Comparison of ENCODE assay signal across 13 mouse cellular contexts in genomic region chr9:16283033-16283432, GRCm38 (mm10).
"Had no signal": no experiment of that assay in that cellular context is flagged by ENCODE, and none has a peak within 500 bp of the region (broad histone marks: within the 10 kb centered on the region; RNA-seq: fewer than 3 reads in every experiment).

No protein-coding gene starts in this region.

- DNase-seq: kidney, adult 9 months; kidney, postnatal 14 days; kidney, postnatal 4 days; liver, embryonic 13.5 days; lung, embryonic 14.5 days; right cerebral cortex, postnatal 4 days; thymus, postnatal 25 days had no signal

- ATAC-seq: lung, postnatal 0 days; midbrain, embryonic 13.5 days; midbrain, embryonic 16.5 days had no signal

- H3K4me3 ChIP-seq: liver, embryonic 13.5 days; megakaryocyte, embryonic 14.5 days; midbrain, embryonic 10.5 days; midbrain, embryonic 13.5 days had no signal

- H3K4me1 ChIP-seq: liver, embryonic 13.5 days; midbrain, embryonic 10.5 days; midbrain, embryonic 13.5 days had no signal

- H3K36me3 ChIP-seq: liver, embryonic 13.5 days; midbrain, embryonic 10.5 days; midbrain, embryonic 13.5 days had no signal

- H3K4me2 ChIP-seq: liver, embryonic 13.5 days; lung, embryonic 14.5 days; midbrain, embryonic 13.5 days had no signal

- H3K27me3 ChIP-seq: liver, embryonic 13.5 days; megakaryocyte, embryonic 14.5 days; midbrain, embryonic 13.5 days had no signal

- H3K27ac ChIP-seq: liver, embryonic 13.5 days; midbrain, embryonic 10.5 days; midbrain, embryonic 13.5 days; stomach, postnatal 0 days had no signal
